Mouse (Mus musculus) C2C12 (cell line): Measurements from ENCODE around the gene Tmem33. TPM values are rescaled to one million over a fixed set of nuclear protein-coding genes. Genes with fewer than 3 reads are reported as not detected.
A peak's percentile ranks its signal among the peaks of the same experiment; 100 is the strongest.

Experiments used
- H3K27me3 ChIP-seq: one replicate; pipeline ENCODE4 v1.6.1; 2011; ENCODE audit not compliant: control insufficient read depth, insufficient read depth, insufficient read length
- H3K36me3 ChIP-seq: one replicate; pipeline ENCODE4 v1.6.1; 2011; ENCODE audit not compliant: control insufficient read depth, insufficient read depth
- H3K4me3 ChIP-seq: one replicate; pipeline ENCODE4 v1.5.1; 2011; ENCODE audit warnings: mild to moderate bottlenecking, control low read depth; ENCODE audit not compliant: poor library complexity, insufficient read depth, severe bottlenecking
- H3K79me2 ChIP-seq: one replicate; pipeline ENCODE4 v1.6.1; 2011; ENCODE audit not compliant: control insufficient read depth, insufficient read depth
- H3K79me3 ChIP-seq: one replicate; pipeline ENCODE4 v1.6.1; 2011; ENCODE audit warnings: low read depth, control low read depth
- H3ac ChIP-seq: one replicate; pipeline ENCODE3; 2011; ENCODE audit warnings: low read depth; ENCODE audit not compliant: control insufficient read depth, insufficient read length
- CEBPB ChIP-seq: IDR thresholded peaks from one replicate; pipeline ENCODE4 v1.6.1; 2011; ENCODE audit warnings: low read depth, mild to moderate bottlenecking, control low read depth, moderate library complexity
- CTCF ChIP-seq: IDR thresholded peaks from one replicate; pipeline ENCODE4 v1.5.1; 2011; ENCODE audit not compliant: control insufficient read depth, insufficient read depth, insufficient read length
- FOSL1 ChIP-seq: IDR thresholded peaks from one replicate; pipeline ENCODE4 v1.8.0; 2011; ENCODE audit warnings: mild to moderate bottlenecking, low read length; ENCODE audit not compliant: poor library complexity, insufficient read depth, severe bottlenecking
- MAX ChIP-seq: IDR thresholded peaks from one replicate; pipeline ENCODE4 v1.6.1; 2011; ENCODE audit warnings: mild to moderate bottlenecking, control low read depth
- MYOD1 ChIP-seq: IDR thresholded peaks from one replicate; pipeline ENCODE4 v1.6.1; 2011; ENCODE audit warnings: low read depth; ENCODE audit not compliant: control insufficient read depth, insufficient read length
- MYOG ChIP-seq: IDR thresholded peaks from one replicate; pipeline ENCODE4 v1.6.1; 2011; ENCODE audit not compliant: control insufficient read depth, insufficient read length; ENCODE audit errors: extremely low read depth
- USF1 ChIP-seq: IDR thresholded peaks from one replicate; pipeline ENCODE4 v1.6.1; 2011; ENCODE audit warnings: low read depth, mild to moderate bottlenecking, control low read depth, moderate library complexity
- polyA plus RNA-seq: library from polyadenylated mRNA; unstranded; fragments of >200 nt; fragmentation: generic; extraction: Trizol; gene quantifications from one replicate; pipeline ENCODE4 v1.2.1, GENCODE M21; 2012; ENCODE audit warnings: missing spikeins

The Tmem33 gene
- polyA plus RNA-seq, 1 experiment, result 56.7 TPM

GRCm38 (mm10) chr5:67241713-67242112 is 18.7 kb upstream of the Tmem33 start:
- Histone ChIP-seq H3K79me2 (no peaks in the 10 kb centered on the region), H3K36me3 (no peaks in the 10 kb centered on the region), H3ac (no peak overlapping the region), H3K4me3 (no peak overlapping the region), H3K27me3 (peaks cover 13% of the 10 kb centered on the region), H3K79me3 (no peaks in the 10 kb centered on the region)
- TF ChIP-seq CEBPB (no peak), MYOD1 (no peak), MAX (no peak), USF1 (no peak), FOSL1 (no peak), MYOG (no peak), CTCF (no peak)

GRCm38 (mm10) chr5:67243231-67243630 is 17.1 kb upstream of the Tmem33 start:
- Histone ChIP-seq H3K4me3 (no peak overlapping the region), H3K79me3 (no peaks in the 10 kb centered on the region), H3ac (no peak overlapping the region), H3K27me3 (peaks cover 13% of the 10 kb centered on the region), H3K36me3 (no peaks in the 10 kb centered on the region), H3K79me2 (no peaks in the 10 kb centered on the region)
- TF ChIP-seq USF1, result no peak
- no peak for TF ChIP-seq CEBPB
- no peak for TF ChIP-seq MAX
- TF ChIP-seq MYOD1, result no peak
- no peak for TF ChIP-seq MYOG
- TF ChIP-seq CTCF, result no peak
- no peak for TF ChIP-seq FOSL1

- H3K27me3 ChIP-seq, result no peaks in the 10 kb centered on the region
- no peaks in the 10 kb centered on the region for H3K79me3 ChIP-seq
- H3K79me2 ChIP-seq, result no peaks in the 10 kb centered on the region
- H3ac ChIP-seq, result no peak overlapping the region
- no peak for TF ChIP-seq MYOG
- no peak for TF ChIP-seq CEBPB
- no peak for TF ChIP-seq MYOD1
- TF ChIP-seq USF1, result no peak
- no peak for TF ChIP-seq CTCF
- TF ChIP-seq FOSL1, result no peak
- no peak for TF ChIP-seq MAX
- H3K4me3 ChIP-seq, result no peak overlapping the region
- no peaks in the 10 kb centered on the region for H3K36me3 ChIP-seq
Observed at GRCm38 (mm10) chr5:67252261-67252660, 8.1 kb upstream of the Tmem33 start.

GRCm38 (mm10) chr5:67255664-67256063 is 4.7 kb upstream of the Tmem33 start:
- H3K27me3 ChIP-seq, result no peaks in the 10 kb centered on the region
- H3K79me3 ChIP-seq, result no peaks in the 10 kb centered on the region
- H3K79me2 ChIP-seq, result peaks cover under 1% of the 10 kb centered on the region
- TF ChIP-seq CEBPB, result no peak
- no peak for TF ChIP-seq MAX
- no peak for TF ChIP-seq FOSL1
- TF ChIP-seq MYOD1, result no peak
- TF ChIP-seq USF1, result no peak
- TF ChIP-seq CTCF, result no peak
- no peak for TF ChIP-seq MYOG
- no peak overlapping the region for H3K4me3 ChIP-seq
- H3K36me3 ChIP-seq, result no peaks in the 10 kb centered on the region
- no peak overlapping the region for H3ac ChIP-seq

- Histone ChIP-seq H3ac (no peak overlapping the region), H3K27me3 (no peaks in the 10 kb centered on the region), H3K79me3 (peaks cover 18% of the 10 kb centered on the region), H3K36me3 (peaks cover 7% of the 10 kb centered on the region), H3K4me3 (no peak overlapping the region), H3K79me2 (peaks cover 29% of the 10 kb centered on the region)
- no peak for TF ChIP-seq MAX
- no peak for TF ChIP-seq MYOD1
- no peak for TF ChIP-seq CTCF
- no peak for TF ChIP-seq CEBPB
- no peak for TF ChIP-seq MYOG
- TF ChIP-seq USF1, result no peak
- no peak for TF ChIP-seq FOSL1
Observed at GRCm38 (mm10) chr5:67258473-67258872, 1.9 kb upstream of the Tmem33 start.

GRCm38 (mm10) chr5:67260159-67260530 is 220 bp upstream of the Tmem33 start:
- Histone ChIP-seq H3ac (no peak overlapping the region), H3K79me3 (peaks cover 26% of the 10 kb centered on the region), H3K27me3 (no peaks in the 10 kb centered on the region), H3K4me3 (peak overlapping the region; percentile 83), H3K36me3 (peaks cover 22% of the 10 kb centered on the region), H3K79me2 (peaks cover 39% of the 10 kb centered on the region)
- TF ChIP-seq USF1 (no peak), MYOD1 (no peak), CTCF (no peak), CEBPB (no peak), FOSL1 (no peak), MAX (no peak), MYOG (no peak)
